Mouse (Mus musculus) heart, adult 8-10 months (tissue): ENCODE data around the gene Megf9. TPM values are rescaled to one million over a fixed set of nuclear protein-coding genes. Genes with fewer than 3 reads are reported as not detected.
A peak's percentile ranks its signal among the peaks of the same experiment; 100 is the strongest.

Experiments
- DNase-seq: peaks from one replicate; pipeline ENCODE4 v3.0.0; 2022; ENCODE audit warnings: low spot score
- total RNA-seq, 4 experiments: library from RNA; stranded (reverse); gene quantifications; 2 replicates each; pipeline ENCODE4 v1.2.4; 2022

The Megf9 gene
- total RNA-seq, 4 experiments from 2014 or later, result 8.7 to 13.5 (median 12.8) TPM

- no peak for DNase-seq
These were observed 11.4 kb downstream of the Megf9 start for GRCm38 (mm10) chr4:70523346-70523745.

- DNase-seq, result no peak
These were observed 13.1 kb downstream of the Megf9 start for GRCm38 (mm10) chr4:70521506-70522292.

- no peak for DNase-seq
These were observed 17.1 kb downstream of the Megf9 start for GRCm38 (mm10) chr4:70517646-70518045.

- no peak for DNase-seq
These were observed 18.5 kb downstream of the Megf9 start for GRCm38 (mm10) chr4:70516289-70516688.

- DNase-seq, result no peak
These were observed 19.3 kb downstream of the Megf9 start for GRCm38 (mm10) chr4:70515514-70515913.

GRCm38 (mm10) chr4:70509987-70510386 is 24.8 kb downstream of the Megf9 start:
- DNase-seq, result no peak

GRCm38 (mm10) chr4:70509565-70509964 is 25.2 kb downstream of the Megf9 start:
- no peak for DNase-seq

GRCm38 (mm10) chr4:70508207-70508606 is 26.6 kb downstream of the Megf9 start:
- no peak for DNase-seq

- DNase-seq, result no peak
These were observed 28.8 kb downstream of the Megf9 start for GRCm38 (mm10) chr4:70505951-70506350.

- no peak for DNase-seq
These were observed 31.0 kb downstream of the Megf9 start for GRCm38 (mm10) chr4:70503827-70504226.

- DNase-seq, result no peak
These were observed 35.5 kb downstream of the Megf9 start for GRCm38 (mm10) chr4:70499285-70499684.

GRCm38 (mm10) chr4:70496978-70497377 is 37.8 kb downstream of the Megf9 start:
- no peak for DNase-seq

- DNase-seq, result no peak
These were observed 45.0 kb downstream of the Megf9 start for GRCm38 (mm10) chr4:70489792-70490191.

- DNase-seq, result no peak
These were observed 46.4 kb downstream of the Megf9 start for GRCm38 (mm10) chr4:70488415-70488814.

GRCm38 (mm10) chr4:70484134-70484533 is 50.7 kb downstream of the Megf9 start:
- no peak for DNase-seq

GRCm38 (mm10) chr4:70481931-70482330 is 52.9 kb downstream of the Megf9 start:
- DNase-seq, result no peak

GRCm38 (mm10) chr4:70471398-70471797 is 63.4 kb downstream of the Megf9 start:
- DNase-seq, result no peak

GRCm38 (mm10) chr4:70465921-70466689 is 68.7 kb downstream of the Megf9 start:
- no peak for DNase-seq

- DNase-seq, result no peak
These were observed 71.5 kb downstream of the Megf9 start for GRCm38 (mm10) chr4:70463302-70463701.

GRCm38 (mm10) chr4:70461416-70461815 is 73.4 kb downstream of the Megf9 start:
- DNase-seq, result no peak

GRCm38 (mm10) chr4:70452161-70452560 is 82.6 kb downstream of the Megf9 start:
- no peak for DNase-seq

- DNase-seq, result peak; percentile 20
These were observed 83.0 kb downstream of the Megf9 start for GRCm38 (mm10) chr4:70451750-70452149.

GRCm38 (mm10) chr4:70449668-70450067 is 85.1 kb downstream of the Megf9 start:
- DNase-seq, result no peak
